Mouse (Mus musculus) CH12.LX (cell line): ENCODE measurements at regions not wholly inside any gene's neighbourhood (a gene's known extent, or its start where the extent isn't known, plus 50 kb on each side); places are given as distances from the start of the nearest gene placed in this dataset.

Experiments used
- CHD2 ChIP-seq: IDR thresholded peaks from 2 replicates; pipeline ENCODE4 v1.6.1; 2011; ENCODE audit warnings: low read length, improper control_type of control experiment
- CTCF ChIP-seq, 2 experiments: IDR thresholded peaks in 1 of 2; conservative IDR thresholded peaks in 1 of 2; 2 replicates each; pipeline ENCODE4 v1.5.1; 2011 to 2012; ENCODE audit warnings: low read depth in 2 of 2, low read length in 2 of 2, improper control_type of control experiment in 1 of 2, inconsistent platforms in 1 of 2, mild to moderate bottlenecking in 1 of 2, moderate library complexity in 1 of 2
- ELF1 ChIP-seq: IDR thresholded peaks from 2 replicates; pipeline ENCODE4 v1.6.1; 2014; ENCODE audit warnings: low read depth, mild to moderate bottlenecking, inconsistent platforms, low read length, improper control_type of control experiment
- MAX ChIP-seq: IDR thresholded peaks from 2 replicates; pipeline ENCODE4 v1.6.1; 2011; ENCODE audit warnings: low read length, improper control_type of control experiment
- PAX5 ChIP-seq: IDR thresholded peaks from 2 replicates; pipeline ENCODE4 v1.6.1; 2012; ENCODE audit warnings: low read length, inconsistent platforms, mixed read lengths
- POLR2A ChIP-seq: IDR thresholded peaks from 2 replicates; pipeline ENCODE4 v1.6.1; 2011; ENCODE audit warnings: low read depth, mild to moderate bottlenecking, improper control_type of control experiment, low read length

DNA sequence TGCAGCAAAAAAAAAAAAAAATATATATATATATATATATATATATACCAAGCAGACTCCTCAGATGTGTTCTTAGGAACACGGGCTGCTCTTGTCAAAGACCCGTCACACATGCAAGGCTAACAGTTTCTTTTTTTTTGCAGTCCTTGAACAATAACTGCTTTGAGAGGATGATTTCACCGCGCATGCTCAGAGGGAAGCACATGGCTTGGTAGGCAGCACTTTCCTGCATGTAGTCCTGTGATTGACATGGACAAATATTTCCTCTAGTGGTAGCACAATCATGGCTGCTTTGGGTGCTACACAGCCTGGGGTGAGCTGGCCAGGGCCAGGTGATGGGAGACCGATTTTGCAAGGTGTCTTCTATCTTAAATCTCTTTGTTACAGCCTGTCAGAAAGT is 229.3 kb upstream of the Bmper start:
- TF ChIP-seq PAX5 (no peak), POLR2A (no peak), CTCF (conservative IDR thresholded peaks at IDR 0.05 in 1 of 2, IDR thresholded peaks at IDR 0.05 in 1 of 2; ENCODE audit: low read depth in 2 of 2, low read length in 2 of 2) (no peak), ELF1 (no peak), MAX (no peak), CHD2 (no peak)
